Mouse (Mus musculus): ENCODE data around the gene Fras1.

GRCm38 (mm10) chr5:96717690-96718089 is 343.9 kb downstream of the Fras1 start:
- TF ChIP-seq CTCF (IDR thresholded peaks at IDR 0.05; ENCODE audit: low read depth, low read length) (no peak), POLR2A (IDR thresholded peaks at IDR 0.05; ENCODE audit: insufficient read depth, low read length) (no peak), EP300 (IDR thresholded peaks at IDR 0.05; ENCODE audit: insufficient read depth, low read depth, low read length) (no peak)

All from ES-Bruce4 (cell line).